Mouse (Mus musculus): ENCODE measurements around the gene Caln1. TPM values are rescaled to one million over a fixed set of nuclear protein-coding genes. Genes with fewer than 3 reads are reported as not detected.

Caln1 gene
- polyA plus RNA-seq, 1 experiment from 2014 or later, result 19.7 TPM

GRCm38 (mm10) chr5:130858706-130859105 lies 489.5 kb downstream of the Caln1 start:
- WGBS, result 88% methylated on average over 3 of the region's 3 CpGs
- no peak overlapping the region for H3K27ac ChIP-seq
- no peak overlapping the region for H3K4me3 ChIP-seq (replicated peaks; ENCODE audit: low read length)
- no peak overlapping the region for H3K4me2 ChIP-seq (replicated peaks)
- no peak overlapping the region for H3K9ac ChIP-seq
- no peaks in the 10 kb centered on the region for H3K9me3 ChIP-seq (ENCODE audit: control insufficient read depth, low read length)
- no peaks in the 10 kb centered on the region for H3K27me3 ChIP-seq (ENCODE audit: control insufficient read depth, insufficient read depth, low read length)
- ATAC-seq (ENCODE audit: low FRiP score) (no peak), DNase-seq (ENCODE audit: low spot score) (no peak)
- H3K4me1 ChIP-seq (replicated peaks; ENCODE audit: control insufficient read depth, insufficient read depth, low read length), result no peaks in the 10 kb centered on the region
- H3K36me3 ChIP-seq (replicated peaks; ENCODE audit: control insufficient read depth, insufficient read depth), result no peaks in the 10 kb centered on the region

- 42% methylated on average over 6 of the region's 6 CpGs for WGBS
- Histone ChIP-seq H3K27ac (no peak overlapping the region), H3K9ac (no peak overlapping the region), H3K4me2 (replicated peaks) (no peak overlapping the region), H3K27me3 (ENCODE audit: control insufficient read depth, insufficient read depth, low read length) (no peaks in the 10 kb centered on the region), H3K4me3 (replicated peaks; ENCODE audit: low read length) (no peak overlapping the region), H3K4me1 (replicated peaks; ENCODE audit: control insufficient read depth, insufficient read depth, low read length) (no peaks in the 10 kb centered on the region), H3K9me3 (ENCODE audit: control insufficient read depth, low read length) (no peaks in the 10 kb centered on the region), H3K36me3 (replicated peaks; ENCODE audit: control insufficient read depth, insufficient read depth) (no peaks in the 10 kb centered on the region)
- ATAC-seq (ENCODE audit: low FRiP score), result no peak
- DNase-seq (ENCODE audit: low spot score), result no peak
Observed at GRCm38 (mm10) chr5:130859736-130860135, 490.5 kb downstream of the Caln1 start.

DNA sequence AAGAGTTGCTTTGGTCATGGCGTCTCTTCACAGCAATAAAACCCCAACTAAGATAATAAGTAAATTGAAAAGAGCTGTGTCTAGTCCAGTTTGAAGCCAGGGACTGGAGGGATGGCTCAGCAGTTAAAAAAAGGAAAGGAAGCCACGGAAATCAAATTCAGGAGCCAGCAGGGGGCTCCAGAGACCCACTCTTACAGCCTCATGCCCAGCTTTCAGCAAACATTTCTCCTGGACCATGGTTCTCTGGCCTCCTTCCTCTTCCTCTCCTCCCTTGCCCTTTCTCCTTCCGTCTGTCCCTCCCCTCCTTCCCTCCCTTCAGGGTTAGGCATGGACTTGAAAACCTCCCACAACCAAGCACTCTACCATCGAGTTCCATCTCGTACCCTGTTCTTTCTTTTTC lies 493.0 kb downstream of the Caln1 start:
- H3K4me2 ChIP-seq (replicated peaks), result no peak overlapping the region
- no peaks in the 10 kb centered on the region for H3K27me3 ChIP-seq (ENCODE audit: control insufficient read depth, insufficient read depth, low read length)
- no peak overlapping the region for H3K4me3 ChIP-seq (replicated peaks; ENCODE audit: low read length)
- 64% methylated on average over 5 of the region's 5 CpGs for WGBS
- peak; percentile 82 for DNase-seq (ENCODE audit: low spot score)
- H3K4me1 ChIP-seq (replicated peaks; ENCODE audit: control insufficient read depth, insufficient read depth, low read length), result no peaks in the 10 kb centered on the region
- no peak overlapping the region for H3K27ac ChIP-seq
- no peak for ATAC-seq (ENCODE audit: low FRiP score)
- no peaks in the 10 kb centered on the region for H3K9me3 ChIP-seq (ENCODE audit: control insufficient read depth, low read length)
- H3K36me3 ChIP-seq (replicated peaks; ENCODE audit: control insufficient read depth, insufficient read depth), result no peaks in the 10 kb centered on the region
- no peak overlapping the region for H3K9ac ChIP-seq

DNA sequence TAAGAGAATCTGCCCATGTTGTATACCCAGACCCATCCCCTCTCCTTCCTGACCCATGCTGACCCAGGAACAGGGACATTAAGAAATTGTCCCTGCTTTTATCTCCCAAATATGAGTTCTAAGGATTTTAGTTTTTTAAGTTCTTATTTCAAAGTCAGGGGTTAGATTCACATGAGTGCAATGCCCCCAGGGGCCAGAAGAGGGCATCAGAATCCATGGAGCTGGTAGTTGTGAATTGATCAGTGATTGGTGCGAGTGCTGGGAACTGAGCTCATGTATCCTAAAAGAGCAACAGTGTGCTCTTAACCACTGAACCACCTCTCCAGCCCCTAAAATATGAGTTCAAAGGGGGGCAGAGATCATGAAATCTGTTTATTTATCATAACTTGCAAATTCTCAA lies 500.6 kb downstream of the Caln1 start:
- 89% methylated on average over 1 of the region's 1 CpGs for WGBS

DNA sequence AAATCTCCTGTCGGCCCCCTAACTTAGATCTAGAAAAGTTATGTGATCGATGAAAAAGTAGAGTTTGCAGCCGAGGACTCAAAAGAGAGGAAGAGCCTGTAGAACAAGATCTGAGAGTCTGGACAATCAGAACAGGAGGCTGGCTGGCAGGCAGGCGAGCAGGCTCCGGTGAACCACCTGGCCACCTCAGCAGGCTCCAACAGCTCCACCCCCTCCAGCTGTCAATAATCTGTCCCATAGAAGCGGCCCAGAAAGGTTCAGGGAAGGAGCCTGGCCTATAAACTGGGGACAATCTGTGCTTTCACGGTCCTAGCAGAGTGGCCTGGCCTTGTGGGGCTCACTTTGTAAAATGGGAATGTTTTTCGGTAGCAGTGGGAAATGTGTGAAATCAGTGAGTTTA lies 501.8 kb downstream of the Caln1 start:
- no peak overlapping the region for H3K27ac ChIP-seq
- DNase-seq (ENCODE audit: low spot score) (no peak), ATAC-seq (ENCODE audit: low FRiP score) (no peak)
- no peaks in the 10 kb centered on the region for H3K36me3 ChIP-seq (replicated peaks; ENCODE audit: control insufficient read depth, insufficient read depth)
- H3K4me2 ChIP-seq (replicated peaks), result no peak overlapping the region
- no peaks in the 10 kb centered on the region for H3K4me1 ChIP-seq (replicated peaks; ENCODE audit: control insufficient read depth, insufficient read depth, low read length)
- 0 out of 2 replicates have a peak, but pooled peaks cover 7% of the 10 kb centered on the region for H3K9me3 ChIP-seq (ENCODE audit: control insufficient read depth, low read length)
- no peaks in the 10 kb centered on the region for H3K27me3 ChIP-seq (ENCODE audit: control insufficient read depth, insufficient read depth, low read length)
- no peak overlapping the region for H3K9ac ChIP-seq
- WGBS, result 65% methylated on average over 8 of the region's 8 CpGs
- H3K4me3 ChIP-seq (replicated peaks; ENCODE audit: low read length), result no peak overlapping the region

More for the DNA sequence above, 500.6 kb downstream of the Caln1 start:
- H3K9ac ChIP-seq, result no peak overlapping the region
- DNase-seq (ENCODE audit: low spot score), result no peak
- no peak overlapping the region for H3K4me3 ChIP-seq (replicated peaks; ENCODE audit: low read length)
- ATAC-seq (ENCODE audit: low FRiP score), result no peak
- H3K4me2 ChIP-seq (replicated peaks), result no peak overlapping the region
- H3K27ac ChIP-seq, result no peak overlapping the region
- no peaks in the 10 kb centered on the region for H3K36me3 ChIP-seq (replicated peaks; ENCODE audit: control insufficient read depth, insufficient read depth)
- no peaks in the 10 kb centered on the region for H3K4me1 ChIP-seq (replicated peaks; ENCODE audit: control insufficient read depth, insufficient read depth, low read length)
- 0 out of 2 replicates have a peak, but pooled peaks cover 7% of the 10 kb centered on the region for H3K9me3 ChIP-seq (ENCODE audit: control insufficient read depth, low read length)
- H3K27me3 ChIP-seq (ENCODE audit: control insufficient read depth, insufficient read depth, low read length), result no peaks in the 10 kb centered on the region

DNA sequence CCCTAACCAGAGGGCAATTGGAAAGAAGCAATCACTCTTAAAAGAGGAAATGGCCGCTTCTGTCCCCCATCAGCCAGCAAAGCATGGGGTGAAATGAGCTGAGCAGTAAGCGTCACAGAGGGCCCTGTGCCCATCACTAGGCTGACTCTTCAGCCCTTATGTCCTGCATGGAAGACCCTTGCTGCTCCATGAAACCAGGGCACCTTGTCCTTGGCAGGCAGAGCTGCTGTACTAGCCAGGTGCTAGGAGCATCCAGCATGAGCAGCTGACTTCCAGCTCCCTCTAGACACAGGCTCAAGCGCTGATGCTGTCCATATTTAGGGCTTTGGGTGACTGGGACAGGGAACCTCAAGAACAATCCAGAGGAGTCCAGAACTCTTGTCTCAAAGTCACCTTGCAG lies 506.1 kb downstream of the Caln1 start:
- no peak for ATAC-seq (ENCODE audit: low FRiP score)
- WGBS, result 77% methylated on average over 3 of the region's 3 CpGs
- H3K9ac ChIP-seq, result no peak overlapping the region
- H3K27ac ChIP-seq, result no peak overlapping the region
- H3K36me3 ChIP-seq (replicated peaks; ENCODE audit: control insufficient read depth, insufficient read depth), result no peaks in the 10 kb centered on the region
- no peak for DNase-seq (ENCODE audit: low spot score)
- H3K4me2 ChIP-seq (replicated peaks), result no peak overlapping the region
- H3K4me3 ChIP-seq (replicated peaks; ENCODE audit: low read length), result no peak overlapping the region
- no peaks in the 10 kb centered on the region for H3K4me1 ChIP-seq (replicated peaks; ENCODE audit: control insufficient read depth, insufficient read depth, low read length)
- peaks cover 13% of the 10 kb centered on the region; the same call in 1 of the 2 replicates for H3K9me3 ChIP-seq (ENCODE audit: control insufficient read depth, low read length)
- H3K27me3 ChIP-seq (ENCODE audit: control insufficient read depth, insufficient read depth, low read length), result no peaks in the 10 kb centered on the region

DNA sequence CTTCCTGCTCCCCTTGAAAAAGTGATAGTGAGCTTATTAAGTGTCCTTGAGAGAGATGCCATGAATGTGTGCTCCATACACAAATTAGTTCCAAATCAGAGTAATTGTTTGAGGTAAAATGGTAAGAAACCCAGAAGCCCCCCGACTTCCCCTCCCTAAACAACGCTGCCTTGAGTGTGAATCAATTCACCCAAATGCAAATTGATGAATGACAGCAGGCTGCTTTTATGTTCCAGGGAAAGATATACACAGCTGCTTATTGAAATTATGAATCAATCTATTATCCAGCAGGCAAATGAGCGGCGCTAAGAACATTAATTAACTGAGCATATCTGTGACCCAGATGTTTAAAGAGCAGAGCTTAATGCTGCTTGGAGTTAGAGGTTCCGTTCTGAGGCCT lies 511.1 kb downstream of the Caln1 start:
- DNase-seq (ENCODE audit: low spot score), result no peak
- WGBS, result 59% methylated on average over 5 of the region's 5 CpGs
- Histone ChIP-seq H3K9ac (no peak overlapping the region), H3K4me3 (replicated peaks; ENCODE audit: low read length) (no peak overlapping the region), H3K4me2 (replicated peaks) (no peak overlapping the region), H3K27ac (no peak overlapping the region), H3K4me1 (replicated peaks; ENCODE audit: control insufficient read depth, insufficient read depth, low read length) (no peaks in the 10 kb centered on the region), H3K27me3 (ENCODE audit: control insufficient read depth, insufficient read depth, low read length) (no peaks in the 10 kb centered on the region), H3K9me3 (ENCODE audit: control insufficient read depth, low read length) (peaks cover 6% of the 10 kb centered on the region; the same call in 1 of the 2 replicates), H3K36me3 (replicated peaks; ENCODE audit: control insufficient read depth, insufficient read depth) (no peaks in the 10 kb centered on the region)
- no peak for ATAC-seq (ENCODE audit: low FRiP score)

DNA sequence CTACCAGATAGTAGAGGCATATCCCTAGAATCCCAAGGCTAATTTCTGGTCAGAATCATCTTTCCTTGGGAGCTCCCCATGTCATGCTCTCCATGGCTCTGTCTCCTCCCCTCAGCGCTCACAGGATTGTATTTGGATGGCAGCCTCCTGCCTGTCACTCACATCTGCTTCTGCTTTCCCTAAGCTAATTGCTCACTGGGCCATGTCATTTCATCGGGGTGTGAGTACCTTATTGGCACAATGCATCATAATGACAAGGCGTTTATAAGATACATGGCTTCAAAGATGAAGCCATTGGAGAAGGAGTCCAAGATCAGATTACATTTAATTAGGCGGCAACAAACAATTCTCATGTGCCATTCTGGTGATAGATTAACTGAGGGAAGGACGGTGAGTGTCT lies 522.5 kb downstream of the Caln1 start:
- Histone ChIP-seq H3K9ac (no peak overlapping the region), H3K27ac (no peak overlapping the region), H3K4me3 (replicated peaks; ENCODE audit: low read length) (no peak overlapping the region), H3K36me3 (replicated peaks; ENCODE audit: control insufficient read depth, insufficient read depth) (no peaks in the 10 kb centered on the region), H3K4me1 (replicated peaks; ENCODE audit: control insufficient read depth, insufficient read depth, low read length) (peaks cover 3% of the 10 kb centered on the region; the same call in 1 of the 2 replicates), H3K27me3 (ENCODE audit: control insufficient read depth, insufficient read depth, low read length) (no peaks in the 10 kb centered on the region), H3K9me3 (ENCODE audit: control insufficient read depth, low read length) (0 out of 2 replicates have a peak, but pooled peaks cover 3% of the 10 kb centered on the region), H3K4me2 (replicated peaks) (no peak overlapping the region)
- no peak for ATAC-seq (ENCODE audit: low FRiP score)
- no peak for DNase-seq (ENCODE audit: low spot score)
- WGBS, result 38% methylated on average over 5 of the region's 5 CpGs

DNA sequence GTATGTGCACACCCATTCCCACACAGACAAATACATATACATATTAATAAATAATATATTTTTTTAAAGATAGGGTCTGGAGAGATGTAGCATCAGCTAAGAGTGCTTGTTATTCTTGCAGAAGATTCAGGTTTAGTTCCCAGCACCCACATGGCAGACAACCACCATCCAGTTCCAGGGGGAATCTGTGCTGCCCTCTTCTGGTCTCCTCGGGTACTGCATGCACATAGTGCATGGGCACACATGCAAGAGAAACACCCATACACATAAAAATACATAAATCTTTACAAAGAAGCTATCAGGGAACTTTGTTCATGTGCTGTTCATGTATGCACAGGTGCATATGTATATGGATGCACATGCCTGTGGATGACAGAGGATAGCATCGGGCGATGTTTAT lies 526.7 kb downstream of the Caln1 start:
- no peak for DNase-seq (ENCODE audit: low spot score)
- Histone ChIP-seq H3K9ac (no peak overlapping the region), H3K27ac (no peak overlapping the region), H3K4me1 (replicated peaks; ENCODE audit: control insufficient read depth, insufficient read depth, low read length) (peaks cover 3% of the 10 kb centered on the region; the same call in 1 of the 2 replicates), H3K36me3 (replicated peaks; ENCODE audit: control insufficient read depth, insufficient read depth) (no peaks in the 10 kb centered on the region), H3K9me3 (ENCODE audit: control insufficient read depth, low read length) (0 out of 2 replicates have a peak, but pooled peaks cover 3% of the 10 kb centered on the region), H3K4me3 (replicated peaks; ENCODE audit: low read length) (no peak overlapping the region), H3K4me2 (replicated peaks) (no peak overlapping the region), H3K27me3 (ENCODE audit: control insufficient read depth, insufficient read depth, low read length) (no peaks in the 10 kb centered on the region)
- WGBS, result 95% methylated on average over 3 of the region's 3 CpGs
- no peak for ATAC-seq (ENCODE audit: low FRiP score)
